Mouse (Mus musculus): ENCODE measurements at regions not wholly inside any gene's neighbourhood (a gene's known extent, or its start where the extent isn't known, plus 50 kb on each side); places are given as distances from the start of the nearest gene placed in this dataset.

DNA sequence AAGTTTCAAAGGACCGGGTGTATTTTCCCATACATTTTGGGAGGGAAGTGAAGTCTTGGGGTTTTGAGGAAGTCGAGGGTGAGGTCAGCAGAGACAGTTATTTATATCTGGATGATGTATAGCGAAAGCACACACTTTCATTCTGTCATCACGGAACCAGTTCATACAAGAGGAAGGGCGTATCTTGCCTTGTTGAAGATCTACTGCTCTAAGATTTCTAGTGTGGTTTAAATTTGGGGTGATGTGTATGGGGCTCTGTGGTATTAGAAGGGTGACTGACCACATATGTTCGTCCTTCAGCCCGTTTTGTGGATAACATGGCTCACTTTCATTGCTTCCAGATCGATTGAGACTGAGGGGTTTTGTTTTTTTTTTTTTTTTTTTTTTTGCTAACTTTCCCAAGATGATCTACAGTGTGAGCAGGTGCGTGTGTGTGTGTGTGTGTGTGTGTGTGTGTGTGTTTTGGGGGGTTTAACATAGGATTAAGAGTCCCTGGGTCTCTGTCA is 75.1 kb upstream of the Gm9887 start:
- TF ChIP-seq HCFC1 (IDR thresholded peaks at IDR 0.05; ENCODE audit: borderline replicate concordance, insufficient read depth, low read length) = no peak
- TF ChIP-seq ZNF384 (IDR thresholded peaks at IDR 0.05; ENCODE audit: low read depth, low read length) = no peak
- TF ChIP-seq MAFK (IDR thresholded peaks at IDR 0.05; ENCODE audit: insufficient read depth, low read depth, low read length) = no peak

Measured in ES-E14 (cell line).